Mouse (Mus musculus) limb, embryonic 12.5 days (tissue): ENCODE measurements around the gene Plch1. TPM values are rescaled to one million over a fixed set of nuclear protein-coding genes. Genes with fewer than 3 reads are reported as not detected.

ENCODE experiments used
- ATAC-seq: fragments of 200-750 bp; cut with Nextera tagmentation; 2 replicates; pipeline ENCODE4 v1.8.0; 2017; ENCODE audit warnings: low read depth, moderate TSS enrichment; ENCODE audit not compliant: insufficient number of reproducible peaks, insufficient read depth, low FRiP score, low TSS enrichment
- H3K27ac ChIP-seq: fragments of 300-500 bp; sonication (generic); 2 replicates; pipeline ENCODE4 v1.5.1; 2016; ENCODE audit warnings: mild to moderate bottlenecking, moderate library complexity
- H3K27me3 ChIP-seq: fragments of 300-500 bp; sonication (generic); 2 replicates; pipeline ENCODE4 v1.6.1; 2016; ENCODE audit warnings: mild to moderate bottlenecking, moderate library complexity
- H3K36me3 ChIP-seq: fragments of 300-500 bp; sonication (generic); 2 replicates; pipeline ENCODE4 v1.6.1; 2016; ENCODE audit warnings: mild to moderate bottlenecking, moderate library complexity
- H3K4me1 ChIP-seq: fragments of 300-500 bp; sonication (generic); replicated peaks from 2 replicates; pipeline ENCODE4 v1.6.1; 2016
- H3K4me2 ChIP-seq: fragments of 300-500 bp; sonication (generic); 2 replicates; pipeline ENCODE4 v1.6.1; 2016; ENCODE audit warnings: mild to moderate bottlenecking, moderate library complexity
- H3K4me3 ChIP-seq: fragments of 300-500 bp; sonication (generic); replicated peaks from 2 replicates; pipeline ENCODE4 v1.5.1; 2016; ENCODE audit warnings: mild to moderate bottlenecking
- H3K9ac ChIP-seq: fragments of 300-500 bp; sonication (generic); replicated peaks from 2 replicates; pipeline ENCODE4 v1.6.1; 2016; ENCODE audit warnings: mild to moderate bottlenecking, moderate library complexity
- H3K9me3 ChIP-seq: fragments of 300-500 bp; sonication (generic); 2 replicates; pipeline ENCODE4 v1.6.1; 2016; ENCODE audit warnings: mild to moderate bottlenecking, moderate library complexity
- WGBS: fragments of 180-500 bp; shearing (Covaris S2); methylation state at CpG from one replicate; pipeline ENCODE4 v1.1.7; 2016; 5-methylcytosine and 5-hydroxymethylcytosine counted together
- polyA plus RNA-seq: library from polyadenylated mRNA; unstranded; fragments of >200 nt; fragmentation: Nextera tagmentation; extraction: Ambion mirVana; gene quantifications from 2 replicates; pipeline ENCODE4 v1.2.1, GENCODE M21; 2016

Gene Plch1
- polyA plus RNA-seq, 1 experiment from 2014 or later: 1.5 TPM

DNA sequence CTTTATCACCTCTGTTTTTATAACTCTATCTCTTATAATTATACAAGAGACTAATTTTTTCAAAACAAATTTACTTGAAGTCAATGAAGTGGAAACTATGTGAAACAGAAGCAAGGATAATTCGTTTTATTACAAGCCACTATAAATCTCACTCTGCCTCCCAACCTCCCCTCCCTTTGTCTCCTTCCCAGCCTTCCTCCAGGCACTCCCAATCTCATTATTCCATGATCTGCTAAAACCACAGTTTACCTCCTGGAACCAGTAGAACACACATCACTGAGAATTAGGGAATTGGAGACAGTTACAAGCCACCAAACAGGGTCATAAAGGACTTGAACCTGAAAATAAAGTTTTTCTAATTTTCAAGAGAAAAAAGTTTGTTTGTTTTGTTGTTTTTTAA, 2.1 kb downstream of the Plch1 start:
- 18% methylated on average over 1 of the region's 1 CpGs for WGBS
- H3K4me1 ChIP-seq: peaks cover 11% of the 10 kb centered on the region
- no peak overlapping the region for H3K27ac ChIP-seq
- no peaks in the 10 kb centered on the region for H3K9me3 ChIP-seq
- H3K36me3 ChIP-seq: no peaks in the 10 kb centered on the region
- H3K4me2 ChIP-seq: no peak overlapping the region
- peaks cover 16% of the 10 kb centered on the region for H3K27me3 ChIP-seq
- no peak overlapping the region for H3K4me3 ChIP-seq
- H3K9ac ChIP-seq: no peak overlapping the region
- ATAC-seq: no peak

DNA sequence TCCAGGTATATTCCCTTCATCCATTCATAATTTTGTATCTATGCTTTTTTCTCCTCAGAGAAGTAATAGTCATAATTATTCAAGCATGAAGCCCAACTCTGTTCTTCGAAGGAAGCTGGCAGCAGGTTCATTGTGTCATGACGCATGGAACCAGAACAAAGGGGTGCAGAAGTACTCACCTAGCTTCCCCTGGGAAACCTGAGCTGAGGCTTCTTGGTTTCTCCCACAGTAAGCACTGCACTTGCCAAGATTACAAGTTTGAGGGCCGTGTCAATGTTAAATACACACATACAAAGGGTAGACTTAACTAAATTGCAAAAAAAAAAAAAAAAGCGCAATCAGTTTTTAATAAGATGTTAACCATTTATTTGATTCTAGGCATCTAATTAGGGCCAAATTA, 3.0 kb downstream of the Plch1 start:
- H3K27ac ChIP-seq: no peak overlapping the region
- peaks cover 14% of the 10 kb centered on the region for H3K27me3 ChIP-seq
- H3K9ac ChIP-seq: no peak overlapping the region
- WGBS: 85% methylated on average over 4 of the region's 4 CpGs
- H3K4me3 ChIP-seq: no peak overlapping the region
- no peaks in the 10 kb centered on the region for H3K9me3 ChIP-seq
- no peak overlapping the region for H3K4me2 ChIP-seq
- H3K36me3 ChIP-seq: no peaks in the 10 kb centered on the region
- no peak for ATAC-seq
- H3K4me1 ChIP-seq: peaks cover 11% of the 10 kb centered on the region

- no peak overlapping the region for H3K4me3 ChIP-seq
- H3K27ac ChIP-seq: no peak overlapping the region
- ATAC-seq: no peak
- 49% methylated on average over 2 of the region's 2 CpGs for WGBS
- H3K9ac ChIP-seq: no peak overlapping the region
- H3K9me3 ChIP-seq: no peaks in the 10 kb centered on the region
- no peak overlapping the region for H3K4me2 ChIP-seq
- no peaks in the 10 kb centered on the region for H3K36me3 ChIP-seq
- peaks cover 11% of the 10 kb centered on the region for H3K4me1 ChIP-seq
- peaks cover 14% of the 10 kb centered on the region for H3K27me3 ChIP-seq
These were observed 3.5 kb downstream of the Plch1 start for GRCm38 (mm10) chr3:63895786-63896185.

DNA sequence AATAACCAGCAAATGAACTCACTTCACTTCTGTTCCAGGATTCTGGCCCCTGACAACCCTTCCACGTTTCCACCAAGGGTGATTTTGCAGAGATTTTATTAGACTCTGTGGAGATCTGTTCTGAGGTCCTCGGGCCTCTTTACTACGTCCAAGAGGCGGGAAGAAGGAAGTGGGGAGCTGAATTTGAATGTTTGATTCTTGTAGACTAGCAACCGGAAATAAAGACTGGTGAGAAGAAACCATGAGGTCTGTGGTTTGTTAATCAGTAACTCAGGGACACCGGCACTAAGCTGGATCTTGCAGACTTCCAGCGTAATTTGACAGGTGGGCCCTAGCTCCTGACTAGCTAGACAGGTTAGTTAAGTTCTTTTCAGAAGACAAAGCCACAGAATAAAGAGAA, 5.6 kb downstream of the Plch1 start:
- no peak overlapping the region for H3K4me2 ChIP-seq
- H3K36me3 ChIP-seq: no peaks in the 10 kb centered on the region
- 0 out of 2 replicates have a peak, but pooled peaks cover 2% of the 10 kb centered on the region for H3K9me3 ChIP-seq
- no peak overlapping the region for H3K27ac ChIP-seq
- H3K27me3 ChIP-seq: no peaks in the 10 kb centered on the region
- no peak overlapping the region for H3K9ac ChIP-seq
- peaks cover 5% of the 10 kb centered on the region; the same call in 1 of the 2 replicates for H3K4me1 ChIP-seq
- WGBS: 40% methylated on average over 7 of the region's 7 CpGs
- no peak overlapping the region for H3K4me3 ChIP-seq
- no peak for ATAC-seq

DNA sequence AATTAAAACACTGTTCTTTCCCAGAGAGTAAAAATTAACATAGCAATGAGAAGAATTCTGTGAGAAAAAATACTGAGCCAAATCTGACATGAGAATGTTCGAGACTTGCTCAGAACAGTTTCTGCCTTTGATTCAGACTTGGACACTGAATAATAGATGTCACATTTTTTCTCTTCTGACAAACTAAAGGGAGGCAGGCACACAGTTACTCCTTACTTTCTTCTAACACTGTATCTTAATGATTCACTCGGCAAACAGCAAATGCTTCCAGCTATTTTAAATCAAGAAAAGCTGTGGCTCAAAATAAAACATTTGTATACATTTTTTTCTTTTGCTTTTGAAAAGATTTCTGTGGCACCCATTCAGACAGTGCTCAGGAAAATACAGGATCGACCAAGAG, 7.1 kb downstream of the Plch1 start:
- peaks cover 5% of the 10 kb centered on the region; the same call in 1 of the 2 replicates for H3K4me1 ChIP-seq
- 49% methylated on average over 3 of the region's 3 CpGs for WGBS
- no peak overlapping the region for H3K4me3 ChIP-seq
- H3K27ac ChIP-seq: no peak overlapping the region
- H3K9me3 ChIP-seq: 0 out of 2 replicates have a peak, but pooled peaks cover 2% of the 10 kb centered on the region
- H3K27me3 ChIP-seq: no peaks in the 10 kb centered on the region
- no peak overlapping the region for H3K9ac ChIP-seq
- no peak for ATAC-seq
- H3K4me2 ChIP-seq: no peak overlapping the region
- no peaks in the 10 kb centered on the region for H3K36me3 ChIP-seq

DNA sequence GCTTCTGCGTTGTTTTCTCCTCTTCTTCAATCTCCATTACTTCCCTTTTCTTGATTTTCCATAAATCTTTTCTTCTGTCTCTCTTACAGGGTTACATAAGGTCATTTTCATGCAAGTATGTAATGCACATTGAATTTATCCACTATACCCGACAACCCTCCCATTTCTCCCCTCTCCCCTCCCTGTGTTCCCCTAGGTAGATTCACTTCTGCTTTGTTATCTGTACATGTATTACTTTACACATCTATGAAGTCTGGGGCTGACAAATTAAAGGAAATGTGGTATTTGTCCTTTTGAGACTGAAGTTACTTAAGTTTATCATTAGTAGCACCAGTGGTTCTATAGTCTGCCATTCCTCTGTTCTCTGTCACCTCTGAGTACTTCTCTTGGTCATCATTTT, 18.2 kb downstream of the Plch1 start:
- WGBS: 86% methylated on average over 2 of the region's 2 CpGs

GRCm38 (mm10) chr3:63878995-63879666, 20.1 kb downstream of the Plch1 start:
- no peak for ATAC-seq
- H3K4me1 ChIP-seq: peaks cover 4% of the 10 kb centered on the region; the same call in 1 of the 2 replicates
- H3K27me3 ChIP-seq: no peaks in the 10 kb centered on the region
- no peak overlapping the region for H3K4me2 ChIP-seq
- H3K9me3 ChIP-seq: no peaks in the 10 kb centered on the region
- H3K9ac ChIP-seq: no peak overlapping the region
- H3K4me3 ChIP-seq: no peak overlapping the region
- H3K27ac ChIP-seq: no peak overlapping the region
- no peaks in the 10 kb centered on the region for H3K36me3 ChIP-seq
- WGBS: 44% methylated on average over 4 of the region's 4 CpGs

More for the DNA sequence above, 18.2 kb downstream of the Plch1 start:
- Histone ChIP-seq H3K4me3 (no peak overlapping the region), H3K9me3 (peaks cover 7% of the 10 kb centered on the region; the same call in 1 of the 2 replicates), H3K27ac (no peak overlapping the region), H3K9ac (no peak overlapping the region), H3K4me1 (peaks cover 4% of the 10 kb centered on the region; the same call in 1 of the 2 replicates), H3K27me3 (no peaks in the 10 kb centered on the region), H3K4me2 (no peak overlapping the region), H3K36me3 (no peaks in the 10 kb centered on the region)
- no peak for ATAC-seq

GRCm38 (mm10) chr3:63872818-63873217, 26.5 kb downstream of the Plch1 start:
- Histone ChIP-seq H3K27ac (no peak overlapping the region), H3K36me3 (no peaks in the 10 kb centered on the region), H3K4me2 (no peak overlapping the region), H3K9me3 (no peaks in the 10 kb centered on the region), H3K27me3 (no peaks in the 10 kb centered on the region), H3K9ac (no peak overlapping the region), H3K4me1 (0 out of 2 replicates have a peak, but pooled peaks cover 5% of the 10 kb centered on the region), H3K4me3 (no peak overlapping the region)
- ATAC-seq: no peak
- WGBS: 38% methylated on average over 1 of the region's 1 CpGs

GRCm38 (mm10) chr3:63871249-63871648, 28.0 kb downstream of the Plch1 start:
- 0 out of 2 replicates have a peak, but pooled peaks have one; percentile 59 for ATAC-seq
- no peak overlapping the region for H3K27ac ChIP-seq

GRCm38 (mm10) chr3:63868285-63868684, 31.0 kb downstream of the Plch1 start:
- H3K27me3 ChIP-seq: no peaks in the 10 kb centered on the region
- WGBS: 50% methylated on average over 1 of the region's 1 CpGs
- no peak overlapping the region for H3K9ac ChIP-seq
- ATAC-seq: no peak
- no peaks in the 10 kb centered on the region for H3K36me3 ChIP-seq
- H3K9me3 ChIP-seq: no peaks in the 10 kb centered on the region
- H3K4me1 ChIP-seq: 0 out of 2 replicates have a peak, but pooled peaks cover 5% of the 10 kb centered on the region
- H3K4me3 ChIP-seq: no peak overlapping the region
- H3K27ac ChIP-seq: no peak overlapping the region
- H3K4me2 ChIP-seq: no peak overlapping the region

More at GRCm38 (mm10) chr3:63871249-63871648, 28.0 kb downstream of the Plch1 start:
- 37% methylated on average over 2 of the region's 2 CpGs for WGBS
- 0 out of 2 replicates have a peak, but pooled peaks cover 5% of the 10 kb centered on the region for H3K4me1 ChIP-seq
- no peak overlapping the region for H3K4me3 ChIP-seq
- H3K27me3 ChIP-seq: no peaks in the 10 kb centered on the region
- no peak overlapping the region for H3K4me2 ChIP-seq
- no peak overlapping the region for H3K9ac ChIP-seq
- no peaks in the 10 kb centered on the region for H3K36me3 ChIP-seq
- no peaks in the 10 kb centered on the region for H3K9me3 ChIP-seq

GRCm38 (mm10) chr3:63865069-63865468, 34.2 kb downstream of the Plch1 start:
- WGBS: 85% methylated on average over 2 of the region's 2 CpGs

More at GRCm38 (mm10) chr3:63865069-63865468, 34.2 kb downstream of the Plch1 start:
- Histone ChIP-seq H3K36me3 (no peaks in the 10 kb centered on the region), H3K27ac (no peak overlapping the region), H3K9ac (no peak overlapping the region), H3K4me3 (no peak overlapping the region), H3K4me2 (no peak overlapping the region), H3K27me3 (no peaks in the 10 kb centered on the region), H3K4me1 (no peaks in the 10 kb centered on the region), H3K9me3 (peaks cover 4% of the 10 kb centered on the region; the same call in 1 of the 2 replicates)
- no peak for ATAC-seq
